Mouse (Mus musculus) ovary, adult 10 weeks (tissue): Measurements from ENCODE around the gene Phykpl. TPM values are rescaled to one million over a fixed set of nuclear protein-coding genes. Genes with fewer than 3 reads are reported as not detected.

ENCODE experiments used
- polyA plus RNA-seq: library from polyadenylated mRNA; stranded (reverse); fragments of 350-450 nt; fragmentation: Illumina TruSeq; extraction: RNeasy Lipid Tissue Mini Kit (QIAGEN cat#74804); gene quantifications from one replicate; pipeline ENCODE4 v1.2.3, GENCODE M21; 2014

Gene Phykpl
- polyA plus RNA-seq = 10.5 TPM

GRCm38 (mm10) chr11:51584431-51585248 lies at the start of gene Phykpl:
Gene Phykpl (plus strand): TSS chr11:51584757.

GRCm38 (mm10) chr11:51606447-51607095 lies 22.0 kb downstream of the Phykpl start, which contains the start of gene Hnrnpab:
Gene Hnrnpab (minus strand): TSS chr11:51606847.

GRCm38 (mm10) chr11:51619409-51620060 lies 35.0 kb downstream of the Phykpl start, which contains the start of gene Nhp2:
Gene Nhp2 (plus strand): TSS chr11:51619735.

GRCm38 (mm10) chr11:51635525-51636322 lies 51.2 kb downstream of the Phykpl start, which contains the start of gene Rmnd5b:
Gene Rmnd5b (minus strand): TSS chr11:51635896.

GRCm38 (mm10) chr11:51650691-51651515 lies 66.3 kb downstream of the Phykpl start, which contains the start of the genes N4bp3 and D930048N14Rik:
Gene N4bp3 (minus strand): TSS chr11:51650842.
Gene D930048N14Rik (plus strand): TSS chr11:51650954.

Other genes starting within 250 kb of the Phykpl start
- gene Hnrnpab, start 22.1 kb downstream of the Phykpl start, polyA plus RNA-seq = 665 TPM
- gene Nhp2, start 35.0 kb downstream of the Phykpl start, polyA plus RNA-seq = 1.7 TPM
- 14.3 TPM for gene Rmnd5b, start 51.1 kb downstream of the Phykpl start, polyA plus RNA-seq
- not detected for gene N4bp3, start 66.1 kb downstream of the Phykpl start, polyA plus RNA-seq
- gene D930048N14Rik, start 66.2 kb downstream of the Phykpl start, polyA plus RNA-seq = 0.91 TPM
- 79.6 TPM for gene 0610009B22Rik, start 104.1 kb downstream of the Phykpl start, polyA plus RNA-seq
- 35.9 TPM for gene Sec24a, start 178.9 kb downstream of the Phykpl start, polyA plus RNA-seq
- 194 TPM for gene Sar1b, start 178.9 kb downstream of the Phykpl start, polyA plus RNA-seq